Mouse (Mus musculus) hindbrain, embryonic 16.5 days (tissue): ENCODE measurements around the gene Hoxb6. TPM values are rescaled to one million over a fixed set of nuclear protein-coding genes. Genes with fewer than 3 reads are reported as not detected.

Experiments
- ATAC-seq: fragments of 200-750 bp; cut with Nextera tagmentation; 2 replicates; pipeline ENCODE4 v1.8.0; 2017; ENCODE audit warnings: moderate TSS enrichment, moderate library complexity
- H3K27ac ChIP-seq: fragments of 300-500 bp; sonication (generic); 2 replicates; pipeline ENCODE4 v1.5.1; 2014; ENCODE audit warnings: low read depth, mild to moderate bottlenecking, control low read depth, low read length, moderate library complexity
- H3K27me3 ChIP-seq: fragments of 300-500 bp; sonication (generic); replicated peaks from 2 replicates; pipeline ENCODE4 v1.6.1; 2014; ENCODE audit warnings: low read length; ENCODE audit not compliant: control insufficient read depth, insufficient read depth
- H3K36me3 ChIP-seq: fragments of 300-500 bp; sonication (generic); 2 replicates; pipeline ENCODE4 v1.6.1; 2014; ENCODE audit warnings: mild to moderate bottlenecking, low read length, moderate library complexity, mixed read lengths; ENCODE audit not compliant: control insufficient read depth, insufficient read depth
- H3K4me1 ChIP-seq: fragments of 300-500 bp; sonication (generic); 2 replicates; pipeline ENCODE4 v1.6.1; 2014; ENCODE audit warnings: low read depth, low read length; ENCODE audit not compliant: control insufficient read depth, insufficient read depth
- H3K4me2 ChIP-seq: fragments of 300-500 bp; sonication (generic); 2 replicates; pipeline ENCODE4 v1.6.1; 2014; ENCODE audit warnings: mild to moderate bottlenecking, low read length, control low read depth, moderate library complexity
- H3K4me3 ChIP-seq: fragments of 300-500 bp; sonication (generic); 2 replicates; pipeline ENCODE4 v1.5.1; 2014; ENCODE audit warnings: mild to moderate bottlenecking, low read length, control low read depth, moderate library complexity
- H3K9ac ChIP-seq: fragments of 300-500 bp; sonication (generic); 2 replicates; pipeline ENCODE4 v1.6.1; 2014; ENCODE audit warnings: low read depth, mild to moderate bottlenecking, control low read depth, low read length, moderate library complexity
- H3K9me3 ChIP-seq: fragments of 300-500 bp; sonication (generic); 2 replicates; pipeline ENCODE4 v1.6.1; 2014; ENCODE audit warnings: mild to moderate bottlenecking, low read length, moderate library complexity; ENCODE audit not compliant: control insufficient read depth
- WGBS: fragments of 180-500 bp; shearing (Covaris S2); extraction: QIAGEN DNeasy Blood & Tissue Kit; methylation state at CpG from one replicate; pipeline ENCODE4 v1.1.7; 2014; 5-methylcytosine and 5-hydroxymethylcytosine counted together
- polyA plus RNA-seq: library from polyadenylated mRNA; unstranded; fragments of >200 nt; fragmentation: Nextera tagmentation; extraction: Ambion mirVana; gene quantifications from 2 replicates; pipeline ENCODE4 v1.2.1, GENCODE M21; 2015

The Hoxb6 gene
- polyA plus RNA-seq, 1 experiment from 2014 or later = 53.3 TPM

DNA sequence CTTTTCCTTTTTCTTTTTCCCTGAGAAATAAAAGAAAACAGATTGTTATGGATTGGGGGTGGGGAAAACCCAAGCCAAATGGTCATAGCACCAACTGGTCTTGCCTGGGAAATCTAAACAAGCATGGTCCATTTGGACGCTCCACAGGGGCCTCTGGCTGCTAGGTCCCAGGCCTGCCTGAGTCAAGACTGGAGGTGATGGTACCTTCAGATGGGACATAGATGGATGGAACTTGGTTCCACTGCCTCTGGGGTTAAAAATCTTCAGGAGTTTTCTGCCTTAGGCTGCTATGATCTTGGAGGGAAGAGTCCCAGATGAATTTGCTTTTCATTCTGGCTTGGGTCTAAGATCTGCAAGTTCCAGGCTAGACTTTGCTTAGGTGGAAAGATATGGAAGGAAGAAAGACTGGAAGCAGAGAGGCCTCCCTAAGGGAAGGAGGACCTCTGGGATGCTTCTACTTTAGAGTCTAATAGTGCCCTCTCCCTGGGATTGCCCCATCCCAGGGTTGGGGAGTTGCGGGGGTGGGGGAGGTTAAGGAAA lies 51.0 kb downstream of the Hoxb6 start:
- Histone ChIP-seq H3K4me3 (peak overlapping the region; percentile 8), H3K27me3 (peaks cover 26% of the 10 kb centered on the region), H3K27ac (peak overlapping the region; percentile 91), H3K4me1 (peaks cover 23% of the 10 kb centered on the region), H3K9me3 (no peaks in the 10 kb centered on the region), H3K9ac (peak overlapping the region; percentile 56), H3K4me2 (peak overlapping the region; percentile 62), H3K36me3 (no peaks in the 10 kb centered on the region)
- WGBS = 9% methylated on average over 2 of the region's 2 CpGs
- no peak for ATAC-seq

DNA sequence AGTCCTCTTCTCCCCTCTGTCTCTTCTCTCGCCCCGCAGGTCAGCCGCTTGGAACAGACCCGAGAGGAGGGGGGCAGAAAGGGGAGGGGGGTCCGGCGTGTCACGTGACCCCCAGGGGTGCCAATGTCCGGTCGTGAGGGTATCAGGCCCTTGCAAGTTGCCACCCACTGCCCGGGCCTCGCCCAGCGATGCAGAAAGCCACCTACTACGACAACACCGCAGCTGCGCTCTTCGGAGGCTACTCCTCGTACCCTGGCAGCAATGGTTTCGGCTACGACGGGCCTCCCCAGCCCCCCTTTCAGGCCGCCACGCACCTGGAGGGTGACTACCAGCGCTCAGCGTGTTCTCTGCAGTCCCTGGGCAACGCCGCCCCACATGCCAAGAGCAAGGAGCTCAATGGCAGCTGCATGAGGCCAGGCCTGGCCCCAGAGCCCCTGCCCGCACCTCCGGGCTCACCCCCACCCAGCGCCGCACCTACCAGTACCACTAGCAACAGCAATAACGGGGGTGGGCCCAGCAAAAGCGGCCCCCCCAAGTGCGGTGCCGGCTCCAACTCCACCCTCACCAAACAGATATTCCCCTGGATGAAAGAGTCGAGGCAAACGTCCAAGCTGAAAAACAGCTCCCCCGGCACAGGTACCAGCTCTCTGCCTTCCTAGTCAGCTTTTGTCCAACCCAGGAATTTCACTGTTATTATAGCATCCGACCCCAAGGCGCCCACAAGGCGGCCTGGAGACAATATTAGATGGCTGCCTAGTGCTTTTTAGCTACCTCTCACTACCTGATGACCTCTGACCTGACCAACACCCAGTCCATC lies 52.0 kb downstream of the Hoxb6 start:
- H3K9me3 ChIP-seq = no peaks in the 10 kb centered on the region
- H3K27ac ChIP-seq = peak overlapping the region; percentile 91
- H3K9ac ChIP-seq = peak overlapping the region; percentile 62
- peaks cover 27% of the 10 kb centered on the region for H3K4me1 ChIP-seq
- WGBS = 6% methylated on average over 36 of the region's 40 CpGs
- H3K36me3 ChIP-seq = no peaks in the 10 kb centered on the region
- peaks cover 24% of the 10 kb centered on the region for H3K27me3 ChIP-seq
- H3K4me2 ChIP-seq = peak overlapping the region; percentile 62
- ATAC-seq = peak; percentile 35
- H3K4me3 ChIP-seq = peak overlapping the region; percentile 30

DNA sequence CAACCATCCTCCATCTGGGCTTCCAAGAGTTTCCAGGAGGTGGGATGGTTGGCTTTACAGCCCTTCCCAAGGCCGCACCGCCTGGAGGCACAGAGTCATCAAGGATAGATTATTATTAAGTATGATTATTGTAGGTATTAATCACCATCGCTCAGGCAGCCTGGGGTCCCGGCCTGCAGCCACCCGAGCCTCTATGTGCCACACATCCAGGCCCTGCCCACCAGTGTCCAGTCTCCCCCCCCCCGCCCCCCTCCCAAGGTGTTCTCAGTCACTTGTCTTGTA lies 52.5 kb downstream of the Hoxb6 start:
- 6% methylated on average over 6 of the region's 6 CpGs for WGBS
- Histone ChIP-seq H3K4me3 (peak overlapping the region; percentile 30), H3K9me3 (no peaks in the 10 kb centered on the region), H3K36me3 (no peaks in the 10 kb centered on the region), H3K27ac (peak overlapping the region; percentile 91), H3K4me1 (peaks cover 29% of the 10 kb centered on the region), H3K9ac (peak overlapping the region; percentile 62), H3K27me3 (peaks cover 24% of the 10 kb centered on the region), H3K4me2 (peak overlapping the region; percentile 62)
- ATAC-seq = no peak

DNA sequence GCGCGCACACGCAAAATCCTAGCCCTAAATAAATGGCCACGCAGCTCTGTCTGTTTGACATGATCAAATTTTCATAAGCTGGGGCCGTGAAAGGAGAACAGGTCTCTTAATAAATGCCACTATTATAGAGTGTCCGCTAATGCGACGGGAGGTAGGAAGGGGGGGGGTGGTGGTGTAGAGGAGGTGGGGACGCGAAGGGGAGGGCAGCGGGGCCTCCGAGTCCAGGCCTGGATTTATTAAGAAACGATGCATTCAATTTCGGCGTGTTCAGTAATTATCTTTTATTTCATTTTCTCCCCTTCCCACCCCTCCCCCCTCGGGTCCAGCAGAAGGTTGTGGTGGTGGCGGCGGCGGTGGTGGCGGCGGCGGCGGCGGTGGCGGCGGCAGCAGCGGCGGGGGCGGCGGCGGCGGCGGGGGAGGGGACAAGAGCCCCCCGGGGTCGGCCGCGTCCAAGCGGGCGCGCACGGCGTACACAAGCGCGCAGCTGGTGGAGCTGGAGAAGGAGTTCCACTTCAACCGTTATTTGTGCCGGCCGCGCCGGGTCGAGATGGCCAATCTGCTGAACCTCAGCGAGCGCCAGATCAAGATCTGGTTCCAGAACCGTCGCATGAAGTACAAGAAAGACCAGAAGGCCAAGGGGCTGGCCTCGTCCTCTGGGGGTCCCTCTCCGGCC lies 53.1 kb downstream of the Hoxb6 start:
- H3K36me3 ChIP-seq = no peaks in the 10 kb centered on the region
- peaks cover 28% of the 10 kb centered on the region for H3K27me3 ChIP-seq
- ATAC-seq = no peak
- peaks cover 32% of the 10 kb centered on the region for H3K4me1 ChIP-seq
- H3K4me2 ChIP-seq = peak overlapping the region; percentile 62
- H3K9ac ChIP-seq = peak overlapping the region; percentile 62
- H3K4me3 ChIP-seq = peak overlapping the region; percentile 30
- no peaks in the 10 kb centered on the region for H3K9me3 ChIP-seq
- peak overlapping the region; percentile 91 for H3K27ac ChIP-seq
- 2% methylated on average over 50 of the region's 56 CpGs for WGBS

DNA sequence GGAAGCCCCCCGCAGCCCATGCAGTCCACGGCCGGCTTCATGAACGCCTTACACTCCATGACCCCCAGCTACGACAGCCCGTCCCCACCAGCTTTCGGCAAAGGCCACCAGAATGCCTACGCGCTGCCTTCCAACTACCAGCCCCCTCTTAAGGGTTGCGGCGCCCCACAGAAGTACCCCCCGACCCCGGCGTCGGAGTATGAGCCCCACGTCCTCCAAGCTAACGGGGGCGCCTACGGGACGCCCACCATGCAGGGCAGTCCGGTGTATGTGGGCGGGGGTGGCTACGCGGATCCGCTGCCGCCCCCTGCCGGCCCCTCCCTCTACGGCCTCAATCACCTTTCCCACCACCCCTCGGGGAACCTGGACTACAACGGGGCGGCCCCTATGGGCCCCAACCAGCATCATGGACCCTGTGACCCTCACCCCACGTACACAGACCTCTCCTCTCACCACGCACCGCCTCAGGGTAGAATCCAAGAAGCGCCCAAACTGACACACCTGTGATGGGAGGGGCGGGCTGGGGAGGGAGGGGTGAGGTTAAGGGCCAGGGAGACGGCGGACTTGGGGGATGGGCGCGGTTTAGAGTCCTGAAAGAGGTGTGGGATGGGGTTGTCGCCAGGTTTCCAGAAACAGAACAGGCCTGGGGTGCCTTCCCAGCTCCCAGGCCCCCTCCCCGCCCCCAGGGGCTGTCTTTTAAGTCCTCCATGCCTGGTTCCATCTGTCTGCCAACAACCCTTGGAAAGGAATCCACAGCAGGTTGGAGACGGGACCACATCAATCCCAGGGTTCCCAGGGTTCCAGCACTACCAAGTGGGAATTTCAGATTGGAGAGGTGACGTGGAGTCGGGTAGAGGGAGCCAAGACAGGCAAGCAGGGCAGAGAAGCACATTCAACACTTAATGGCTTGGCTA lies 53.9 kb downstream of the Hoxb6 start:
- peak overlapping the region; percentile 30 for H3K4me3 ChIP-seq
- peak overlapping the region; percentile 62 for H3K9ac ChIP-seq
- H3K27me3 ChIP-seq = peaks cover 30% of the 10 kb centered on the region
- H3K4me1 ChIP-seq = peaks cover 38% of the 10 kb centered on the region
- peak overlapping the region; percentile 62 for H3K4me2 ChIP-seq
- no peak for ATAC-seq
- WGBS = 2% methylated on average over 44 of the region's 45 CpGs
- H3K36me3 ChIP-seq = no peaks in the 10 kb centered on the region
- H3K27ac ChIP-seq = peak overlapping the region; percentile 91
- H3K9me3 ChIP-seq = no peaks in the 10 kb centered on the region

DNA sequence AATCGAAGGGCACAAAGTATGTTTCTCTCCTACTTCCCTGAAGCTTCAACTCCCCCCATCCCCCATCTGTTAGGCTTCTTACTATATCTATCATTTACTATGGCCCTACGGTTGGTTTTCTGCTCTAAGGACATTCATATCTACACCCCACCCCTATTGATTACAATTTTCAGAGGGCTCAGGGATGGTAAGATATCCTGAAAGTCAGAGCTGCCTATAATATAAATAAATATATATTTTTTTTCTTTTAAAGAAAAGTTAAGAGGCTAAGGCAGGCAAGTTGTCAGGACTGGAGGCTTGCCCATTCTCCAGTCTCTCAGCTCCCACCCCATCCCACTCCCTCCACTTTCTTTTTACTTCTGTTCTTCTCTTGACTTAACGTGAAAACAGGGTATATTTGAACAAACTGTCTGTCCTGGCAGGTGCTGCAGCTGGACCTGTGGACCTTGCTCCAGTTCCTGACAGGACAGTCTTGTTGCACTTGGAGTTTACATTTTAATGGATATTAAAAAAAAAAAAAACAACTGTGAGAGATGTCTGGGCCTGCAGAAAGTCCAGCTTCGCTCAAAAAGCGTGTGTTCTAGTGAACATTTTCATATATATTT lies 54.7 kb downstream of the Hoxb6 start:
- Histone ChIP-seq H3K9ac (no peak overlapping the region), H3K4me1 (peaks cover 38% of the 10 kb centered on the region), H3K9me3 (no peaks in the 10 kb centered on the region), H3K27me3 (peaks cover 30% of the 10 kb centered on the region), H3K4me2 (peak overlapping the region; percentile 62; the same call in 1 of the 2 replicates), H3K4me3 (no peak overlapping the region), H3K36me3 (no peaks in the 10 kb centered on the region), H3K27ac (peak overlapping the region; percentile 91)
- 22% methylated on average over 5 of the region's 5 CpGs for WGBS
- ATAC-seq = no peak

DNA sequence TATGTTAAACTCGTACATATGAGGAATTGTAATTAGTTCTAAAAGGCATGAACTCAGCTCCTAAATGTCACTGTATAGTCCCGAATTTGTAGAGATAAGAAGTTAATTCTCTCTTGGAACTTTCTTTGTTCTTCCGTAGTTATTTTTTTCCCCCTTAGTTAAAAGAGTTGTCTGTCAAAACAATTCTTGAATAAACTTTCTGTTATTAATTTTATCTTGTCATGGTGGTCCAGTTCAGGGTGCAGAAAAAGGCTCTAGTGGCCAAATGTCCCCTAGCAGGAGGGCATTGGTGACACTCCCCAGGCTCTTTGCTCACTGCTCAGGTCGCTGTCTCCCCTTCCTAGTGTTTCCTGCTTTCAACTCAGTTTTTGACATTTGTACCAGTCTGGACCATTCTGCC lies 55.4 kb downstream of the Hoxb6 start:
- H3K27ac ChIP-seq = peak overlapping the region; percentile 97
- ATAC-seq = no peak
- H3K4me1 ChIP-seq = peaks cover 38% of the 10 kb centered on the region
- no peaks in the 10 kb centered on the region for H3K9me3 ChIP-seq
- H3K4me2 ChIP-seq = peak overlapping the region; percentile 46
- no peak overlapping the region; the same call in 1 of the 2 replicates for H3K4me3 ChIP-seq
- peaks cover 32% of the 10 kb centered on the region for H3K27me3 ChIP-seq
- WGBS = 12% methylated on average over 4 of the region's 4 CpGs
- no peaks in the 10 kb centered on the region for H3K36me3 ChIP-seq
- H3K9ac ChIP-seq = peak overlapping the region; percentile 43

DNA sequence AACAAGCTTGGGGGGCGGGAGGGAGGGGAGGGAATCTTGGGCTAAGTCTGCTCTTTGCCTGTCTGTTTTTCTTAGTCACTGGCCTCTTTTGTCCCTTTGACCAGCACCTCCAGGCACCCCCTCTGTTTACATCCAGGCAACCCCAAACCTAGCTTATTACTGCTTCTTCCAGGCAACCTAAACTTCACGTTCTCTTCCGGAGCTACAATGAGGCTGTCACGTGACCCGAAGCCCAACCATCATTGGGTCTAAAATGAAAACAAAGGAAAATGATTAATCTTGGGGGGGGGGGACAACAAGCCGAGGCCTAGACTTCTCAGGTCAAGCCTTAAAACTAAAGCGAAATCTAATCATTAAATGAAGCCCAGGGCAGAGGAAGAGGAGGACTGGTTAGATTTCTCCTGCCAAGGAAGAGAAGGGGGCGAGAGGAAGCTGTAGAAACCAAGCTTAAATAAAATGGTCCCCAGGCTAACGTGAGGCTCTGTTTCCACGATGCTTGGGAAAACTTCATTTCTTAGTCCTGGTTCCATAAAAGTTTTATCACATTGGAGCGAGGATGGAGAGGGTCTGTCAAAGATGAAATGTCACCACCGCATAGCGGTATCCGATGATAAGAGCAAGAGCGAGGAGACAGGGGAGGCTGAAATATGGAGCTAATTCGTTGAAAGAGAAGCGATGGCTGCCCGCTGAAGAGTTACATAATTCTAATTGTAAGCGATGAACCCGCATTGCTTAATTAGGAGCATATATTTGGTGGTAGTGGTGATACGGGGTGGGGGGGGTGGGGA lies 56.1 kb downstream of the Hoxb6 start:
- WGBS = 4% methylated on average over 21 of the region's 21 CpGs
- peak overlapping the region; percentile 46 for H3K4me2 ChIP-seq
- H3K36me3 ChIP-seq = no peaks in the 10 kb centered on the region
- H3K27ac ChIP-seq = peak overlapping the region; percentile 97
- ATAC-seq = no peak
- H3K27me3 ChIP-seq = peaks cover 32% of the 10 kb centered on the region
- H3K9me3 ChIP-seq = no peaks in the 10 kb centered on the region
- H3K4me1 ChIP-seq = peaks cover 38% of the 10 kb centered on the region
- H3K9ac ChIP-seq = peak overlapping the region; percentile 43
- peak overlapping the region; percentile 6; the same call in 1 of the 2 replicates for H3K4me3 ChIP-seq
